Mouse (Mus musculus) forebrain, embryonic 16.5 days (tissue): ENCODE results near the gene Gse1. TPM values are rescaled to one million over a fixed set of nuclear protein-coding genes. Genes with fewer than 3 reads are reported as not detected.
A peak's percentile ranks its signal among the peaks of the same experiment; 100 is the strongest.

ENCODE experiments used
- ATAC-seq: fragments of 200-750 bp; cut with Nextera tagmentation; 2 replicates; pipeline ENCODE4 v1.8.0; 2017; ENCODE audit warnings: mild to moderate bottlenecking, moderate library complexity
- H3K27ac ChIP-seq: fragments of 300-500 bp; sonication (generic); 2 replicates; pipeline ENCODE4 v1.5.1; 2014; ENCODE audit warnings: low read length, control low read depth
- H3K27me3 ChIP-seq: fragments of 300-500 bp; sonication (generic); replicated peaks from 2 replicates; pipeline ENCODE4 v1.6.1; 2014; ENCODE audit warnings: low read length; ENCODE audit not compliant: control insufficient read depth, insufficient read depth
- H3K36me3 ChIP-seq: fragments of 300-500 bp; sonication (generic); 2 replicates; pipeline ENCODE4 v1.6.1; 2014; ENCODE audit not compliant: control insufficient read depth, insufficient read depth
- H3K4me1 ChIP-seq: fragments of 300-500 bp; sonication (generic); replicated peaks from 2 replicates; pipeline ENCODE4 v1.6.1; 2014; ENCODE audit warnings: low read length; ENCODE audit not compliant: control insufficient read depth, insufficient read depth
- H3K4me2 ChIP-seq: fragments of 300-500 bp; sonication (generic); 2 replicates; pipeline ENCODE4 v1.6.1; 2014; ENCODE audit warnings: mild to moderate bottlenecking, low read length, control low read depth
- H3K4me3 ChIP-seq: fragments of 300-500 bp; sonication (generic); replicated peaks from 2 replicates; pipeline ENCODE4 v1.5.1; 2014; ENCODE audit warnings: mild to moderate bottlenecking, low read length, control low read depth
- H3K9ac ChIP-seq: fragments of 300-500 bp; sonication (generic); replicated peaks from 2 replicates; pipeline ENCODE4 v1.6.1; 2014; ENCODE audit warnings: low read depth, low read length, control low read depth
- H3K9me3 ChIP-seq: fragments of 300-500 bp; sonication (generic); 2 replicates; pipeline ENCODE4 v1.6.1; 2016; ENCODE audit warnings: low read length; ENCODE audit not compliant: control insufficient read depth
- WGBS: fragments of 180-500 bp; shearing (Covaris S2); extraction: QIAGEN DNeasy Blood & Tissue Kit; methylation state at CpG from one replicate; pipeline ENCODE4 v1.1.7; 2014; 5-methylcytosine and 5-hydroxymethylcytosine counted together
- polyA plus RNA-seq: library from polyadenylated mRNA; unstranded; fragments of >200 nt; fragmentation: Nextera tagmentation; extraction: Ambion mirVana; gene quantifications from 2 replicates; pipeline ENCODE4 v1.2.1, GENCODE M21; 2015

The Gse1 gene
- polyA plus RNA-seq, 1 experiment from 2014 or later = 34.9 TPM

GRCm38 (mm10) chr8:120248451-120248850 lies 20.2 kb downstream of the Gse1 start:
- Histone ChIP-seq H3K4me1 (peaks cover 9% of the 10 kb centered on the region), H3K9me3 (peaks cover 5% of the 10 kb centered on the region; the same call in 1 of the 2 replicates), H3K36me3 (no peaks in the 10 kb centered on the region), H3K4me3 (no peak overlapping the region), H3K9ac (no peak overlapping the region), H3K4me2 (no peak overlapping the region), H3K27me3 (no peaks in the 10 kb centered on the region), H3K27ac (no peak overlapping the region)
- 93% methylated on average over 4 of the region's 4 CpGs for WGBS
- ATAC-seq = no peak

DNA sequence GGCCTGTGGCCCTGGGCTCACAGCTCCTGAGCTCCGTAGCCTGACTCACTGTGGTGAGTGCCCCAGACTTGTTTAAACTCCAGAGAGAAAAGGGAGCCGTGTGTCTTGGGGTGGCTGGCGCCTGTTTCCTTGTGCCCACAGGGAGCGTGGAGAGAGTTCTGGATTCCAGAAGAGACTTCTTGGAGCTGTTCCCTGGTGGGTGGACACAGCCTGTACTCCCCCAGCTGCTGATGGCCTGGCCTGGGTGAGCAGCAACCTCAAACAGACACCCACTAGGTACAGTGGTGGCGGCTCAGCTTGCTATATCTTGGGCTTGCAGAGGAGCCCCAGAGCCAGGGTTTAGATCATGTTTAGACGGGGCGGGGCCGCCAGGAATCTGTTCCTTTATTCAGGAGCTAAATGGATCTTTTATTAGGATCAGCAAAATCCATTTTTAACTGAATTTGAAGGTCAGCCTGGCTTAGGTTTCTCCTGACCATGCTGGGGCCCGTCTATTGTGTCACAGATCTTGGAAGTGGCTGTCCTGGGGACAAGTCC lies 21.6 kb downstream of the Gse1 start:
- Histone ChIP-seq H3K27ac (no peak overlapping the region), H3K9me3 (0 out of 2 replicates have a peak, but pooled peaks cover 2% of the 10 kb centered on the region), H3K9ac (no peak overlapping the region), H3K36me3 (no peaks in the 10 kb centered on the region), H3K4me2 (no peak overlapping the region), H3K27me3 (no peaks in the 10 kb centered on the region), H3K4me3 (no peak overlapping the region), H3K4me1 (peaks cover 9% of the 10 kb centered on the region)
- 81% methylated on average over 9 of the region's 9 CpGs for WGBS
- ATAC-seq = no peak

- Histone ChIP-seq H3K27ac (no peak overlapping the region), H3K36me3 (no peaks in the 10 kb centered on the region), H3K27me3 (no peaks in the 10 kb centered on the region), H3K4me1 (peaks cover 9% of the 10 kb centered on the region), H3K9me3 (0 out of 2 replicates have a peak, but pooled peaks cover 2% of the 10 kb centered on the region), H3K4me3 (no peak overlapping the region), H3K4me2 (no peak overlapping the region), H3K9ac (peak overlapping the region; percentile 6; the same call in 1 of the 2 replicates)
- WGBS = 52% methylated on average over 16 of the region's 16 CpGs
- no peak for ATAC-seq
Observed at GRCm38 (mm10) chr8:120250750-120251410, 22.6 kb downstream of the Gse1 start.

DNA sequence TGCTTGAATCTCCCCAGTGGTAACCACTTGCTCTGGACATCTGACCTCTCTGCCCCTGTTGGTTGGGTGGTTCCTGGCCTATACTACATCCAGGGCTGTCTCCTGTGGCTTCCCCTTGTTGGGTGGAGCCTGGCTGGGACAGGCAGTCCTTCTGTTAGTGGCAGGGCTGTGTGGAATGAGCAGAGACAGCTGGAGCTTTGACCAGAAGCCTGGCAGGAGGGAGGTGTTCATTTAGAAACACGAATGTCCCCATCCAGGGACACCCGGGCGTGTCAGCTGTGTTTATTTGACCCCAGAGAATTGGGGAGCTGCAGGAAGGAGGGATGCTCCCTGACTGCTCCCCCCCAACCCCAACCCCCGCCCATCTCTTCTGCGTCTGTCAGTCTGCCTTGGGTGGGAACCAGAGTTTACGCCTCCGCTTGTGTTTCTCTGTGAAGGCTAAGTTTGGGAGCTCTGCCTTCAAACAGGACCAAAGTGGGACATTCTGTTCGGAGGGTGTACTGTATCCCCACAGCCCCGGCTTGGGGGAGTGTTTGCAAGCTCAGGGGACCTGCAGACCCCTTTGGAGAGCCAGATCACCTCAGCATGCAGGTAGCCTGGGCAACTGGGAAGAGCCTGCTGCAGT lies 23.3 kb downstream of the Gse1 start:
- no peak overlapping the region for H3K4me3 ChIP-seq
- no peaks in the 10 kb centered on the region for H3K36me3 ChIP-seq
- 72% methylated on average over 9 of the region's 9 CpGs for WGBS
- no peak for ATAC-seq
- H3K4me2 ChIP-seq = no peak overlapping the region
- H3K9ac ChIP-seq = 0 out of 2 replicates have a peak overlapping the region, but pooled peaks have one; percentile 6
- no peaks in the 10 kb centered on the region for H3K27me3 ChIP-seq
- H3K9me3 ChIP-seq = 0 out of 2 replicates have a peak, but pooled peaks cover 2% of the 10 kb centered on the region
- H3K27ac ChIP-seq = no peak overlapping the region
- peaks cover 15% of the 10 kb centered on the region for H3K4me1 ChIP-seq

- no peak for ATAC-seq
- H3K36me3 ChIP-seq = no peaks in the 10 kb centered on the region
- no peak overlapping the region for H3K9ac ChIP-seq
- WGBS = 71% methylated on average over 8 of the region's 8 CpGs
- H3K27me3 ChIP-seq = no peaks in the 10 kb centered on the region
- H3K4me3 ChIP-seq = no peak overlapping the region
- H3K27ac ChIP-seq = no peak overlapping the region
- H3K9me3 ChIP-seq = no peaks in the 10 kb centered on the region
- peaks cover 25% of the 10 kb centered on the region for H3K4me1 ChIP-seq
- H3K4me2 ChIP-seq = no peak overlapping the region
Observed at GRCm38 (mm10) chr8:120253626-120254025, 25.4 kb downstream of the Gse1 start.

- no peak overlapping the region for H3K4me2 ChIP-seq
- no peak for ATAC-seq
- WGBS = 96% methylated on average over 6 of the region's 6 CpGs
Observed at GRCm38 (mm10) chr8:120255406-120255987, 27.2 kb downstream of the Gse1 start.

DNA sequence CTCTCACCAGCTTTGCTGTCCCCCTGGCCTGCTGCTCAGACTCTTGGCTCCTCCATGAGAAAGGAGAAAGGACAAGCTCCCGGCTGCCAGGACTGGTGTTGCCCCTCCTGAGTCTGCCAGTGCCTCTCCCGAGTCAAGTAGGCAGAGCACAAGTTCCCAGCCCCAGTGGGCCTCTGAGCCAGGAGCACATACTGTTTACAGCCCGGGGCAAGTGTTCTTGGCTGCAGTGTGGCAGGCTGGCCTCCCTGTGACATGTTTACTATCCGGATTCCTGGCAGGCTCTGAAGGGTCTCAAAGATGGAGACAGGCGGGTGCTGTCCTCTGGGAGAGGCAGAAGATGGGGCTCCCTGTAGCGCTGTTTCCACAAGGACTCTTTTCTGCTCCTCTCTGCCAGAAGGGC lies 28.7 kb downstream of the Gse1 start:
- Histone ChIP-seq H3K9ac (no peak overlapping the region), H3K4me1 (peaks cover 24% of the 10 kb centered on the region), H3K9me3 (no peaks in the 10 kb centered on the region), H3K36me3 (no peaks in the 10 kb centered on the region), H3K4me2 (no peak overlapping the region), H3K4me3 (no peak overlapping the region), H3K27me3 (no peaks in the 10 kb centered on the region), H3K27ac (no peak overlapping the region)
- 37% methylated on average over 6 of the region's 6 CpGs for WGBS
- peak; percentile 75 for ATAC-seq

More at GRCm38 (mm10) chr8:120255406-120255987, 27.2 kb downstream of the Gse1 start:
- Histone ChIP-seq H3K9me3 (no peaks in the 10 kb centered on the region), H3K4me3 (no peak overlapping the region), H3K27me3 (no peaks in the 10 kb centered on the region), H3K9ac (no peak overlapping the region), H3K4me1 (peaks cover 25% of the 10 kb centered on the region), H3K36me3 (no peaks in the 10 kb centered on the region), H3K27ac (no peak overlapping the region)

GRCm38 (mm10) chr8:120259206-120259605 lies 30.9 kb downstream of the Gse1 start:
- H3K27ac ChIP-seq = no peak overlapping the region
- no peak overlapping the region for H3K4me2 ChIP-seq
- H3K36me3 ChIP-seq = no peaks in the 10 kb centered on the region
- H3K27me3 ChIP-seq = no peaks in the 10 kb centered on the region
- H3K9ac ChIP-seq = no peak overlapping the region
- peaks cover 25% of the 10 kb centered on the region for H3K4me1 ChIP-seq
- H3K4me3 ChIP-seq = no peak overlapping the region
- H3K9me3 ChIP-seq = no peaks in the 10 kb centered on the region
- 92% methylated on average over 13 of the region's 13 CpGs for WGBS
- ATAC-seq = no peak

DNA sequence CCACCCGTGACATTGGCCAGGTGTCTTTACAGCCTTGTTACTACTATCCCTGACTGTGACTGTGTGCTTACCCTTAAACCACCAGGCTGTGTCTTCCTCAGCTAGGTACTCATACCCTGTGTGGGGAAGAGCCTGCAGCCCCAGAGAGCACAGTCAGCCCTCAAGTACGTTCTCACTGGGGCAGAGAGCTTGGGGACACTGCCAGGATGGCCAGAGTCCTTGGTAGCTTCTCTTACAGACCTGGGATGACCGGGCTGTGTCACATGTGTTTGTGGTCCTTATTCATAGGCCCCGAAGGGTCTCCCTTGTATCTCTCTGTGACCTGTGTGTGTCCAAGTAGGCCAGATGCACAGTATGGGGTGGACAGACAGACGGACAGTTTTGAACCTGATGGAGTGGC lies 32.4 kb downstream of the Gse1 start:
- no peaks in the 10 kb centered on the region for H3K36me3 ChIP-seq
- ATAC-seq = no peak
- no peaks in the 10 kb centered on the region for H3K9me3 ChIP-seq
- no peaks in the 10 kb centered on the region for H3K27me3 ChIP-seq
- no peak overlapping the region for H3K4me2 ChIP-seq
- no peak overlapping the region for H3K4me3 ChIP-seq
- no peak overlapping the region for H3K27ac ChIP-seq
- peaks cover 40% of the 10 kb centered on the region for H3K4me1 ChIP-seq
- no peak overlapping the region for H3K9ac ChIP-seq
- 84% methylated on average over 5 of the region's 5 CpGs for WGBS
